Mouse (Mus musculus) kidney, adult 2 months (tissue): ENCODE data around the gene Usp34. TPM values are rescaled to one million over a fixed set of nuclear protein-coding genes. Genes with fewer than 3 reads are reported as not detected.
A peak's percentile ranks its signal among the peaks of the same experiment; 100 is the strongest.

Experiments used
- DNase-seq: peaks from one replicate; pipeline ENCODE4 v3.0.0; 2021
- H3K27ac ChIP-seq: fragments of 200-500 bp; 2 replicates; pipeline ENCODE4 v1.5.1; 2012; ENCODE audit warnings: low read depth, low read length, control low read depth, inconsistent platforms; ENCODE audit not compliant: insufficient read depth
- H3K27me3 ChIP-seq: fragments of 200-500 bp; replicated peaks from 2 replicates; pipeline ENCODE4 v1.6.1; 2012; ENCODE audit warnings: mild to moderate bottlenecking, moderate library complexity, low read length, inconsistent platforms; ENCODE audit not compliant: control insufficient read depth, insufficient read depth
- H3K36me3 ChIP-seq: fragments of 200-500 bp; 2 replicates; pipeline ENCODE4 v1.6.1; 2012; ENCODE audit warnings: mild to moderate bottlenecking, moderate library complexity, low read length, inconsistent platforms; ENCODE audit not compliant: control insufficient read depth, insufficient read depth
- H3K4me1 ChIP-seq: fragments of 200-500 bp; 2 replicates; pipeline ENCODE4 v1.6.1; 2011; ENCODE audit warnings: low read length; ENCODE audit not compliant: control insufficient read depth, insufficient read depth
- H3K4me3 ChIP-seq: fragments of 200-500 bp; 2 replicates; pipeline ENCODE4 v1.5.1; 2011; ENCODE audit warnings: mild to moderate bottlenecking, low read depth, low read length, control low read depth; ENCODE audit not compliant: insufficient read depth
- CTCF ChIP-seq: fragments of 200-500 bp; conservative IDR thresholded peaks from 2 replicates; pipeline ENCODE4 v1.5.1; 2011; ENCODE audit warnings: low read depth, mild to moderate bottlenecking, control low read depth, low read length, moderate library complexity, mixed read lengths; ENCODE audit not compliant: insufficient read depth, insufficient read length
- POLR2A ChIP-seq: fragments of 200-500 bp; IDR thresholded peaks from one replicate; pipeline ENCODE4 v1.6.1; 2011; ENCODE audit warnings: low read depth, low read length, control low read depth
- whole genome bisulfite sequencing: fragments of 180-500 bp; shearing (Covaris S2); methylation state at CpG from one replicate; pipeline ENCODE4 v1.1.7; 2018; 5-methylcytosine and 5-hydroxymethylcytosine counted together
- polyA plus RNA-seq: library from polyadenylated mRNA; depleted of rRNA; stranded (reverse); fragments of >200 nt; gene quantifications from 2 replicates; pipeline ENCODE4 v1.2.3, GENCODE M21; 2012; rRNA removed

The Usp34 gene
- 8.3 and 10.3 TPM in 2 replicates for polyA plus RNA-seq

GRCm38 (mm10) chr11:23306764-23307565, at the start of gene Usp34:
Usp34 (plus strand) TSS chr11:23306895.
- H3K27me3 ChIP-seq: no peaks in the 10 kb centered on the region
- H3K4me1 ChIP-seq: peaks cover 16% of the 10 kb centered on the region; the same call in 1 of the 2 replicates
- peak within 1 kb of the TSS; percentile 99 for H3K4me3 ChIP-seq
- WGBS: under 1% methylated on average over 50 of the region's 80 CpGs
- peak within 1 kb of the TSS; percentile 91 for H3K27ac ChIP-seq
- DNase-seq: peak; percentile 83
- no peaks in the 10 kb centered on the region for H3K36me3 ChIP-seq
- TF ChIP-seq POLR2A (no peak), CTCF (no peak)

- no peak overlapping the region for H3K4me3 ChIP-seq
- peaks cover 5% of the 10 kb centered on the region; the same call in 1 of the 2 replicates for H3K4me1 ChIP-seq
- no peaks in the 10 kb centered on the region for H3K27me3 ChIP-seq
- H3K27ac ChIP-seq: no peak overlapping the region
- H3K36me3 ChIP-seq: 0 out of 2 replicates have a peak, but pooled peaks cover 2% of the 10 kb centered on the region
- TF ChIP-seq POLR2A (no peak), CTCF (no peak)
- 84% methylated on average over 4 of the region's 4 CpGs for WGBS
- DNase-seq: no peak
These were observed 47.6 kb upstream of the Usp34 start for GRCm38 (mm10) chr11:23259073-23259472.

GRCm38 (mm10) chr11:23259481-23259880, 47.2 kb upstream of the Usp34 start:
- H3K4me1 ChIP-seq: peaks cover 5% of the 10 kb centered on the region; the same call in 1 of the 2 replicates
- DNase-seq: no peak
- no peak for TF ChIP-seq CTCF
- no peak for TF ChIP-seq POLR2A
- no peak overlapping the region for H3K27ac ChIP-seq
- no peaks in the 10 kb centered on the region for H3K27me3 ChIP-seq
- H3K36me3 ChIP-seq: peaks cover 2% of the 10 kb centered on the region; the same call in 1 of the 2 replicates
- no peak overlapping the region for H3K4me3 ChIP-seq
- 65% methylated on average over 1 of the region's 1 CpGs for WGBS

GRCm38 (mm10) chr11:23260186-23260585, 46.5 kb upstream of the Usp34 start:
- Histone ChIP-seq H3K27me3 (no peaks in the 10 kb centered on the region), H3K27ac (no peak overlapping the region), H3K36me3 (peaks cover 4% of the 10 kb centered on the region), H3K4me1 (peaks cover 5% of the 10 kb centered on the region; the same call in 1 of the 2 replicates), H3K4me3 (no peak overlapping the region)
- TF ChIP-seq CTCF (no peak), POLR2A (no peak)
- 71% methylated on average over 1 of the region's 1 CpGs for WGBS
- DNase-seq: no peak

DNA sequence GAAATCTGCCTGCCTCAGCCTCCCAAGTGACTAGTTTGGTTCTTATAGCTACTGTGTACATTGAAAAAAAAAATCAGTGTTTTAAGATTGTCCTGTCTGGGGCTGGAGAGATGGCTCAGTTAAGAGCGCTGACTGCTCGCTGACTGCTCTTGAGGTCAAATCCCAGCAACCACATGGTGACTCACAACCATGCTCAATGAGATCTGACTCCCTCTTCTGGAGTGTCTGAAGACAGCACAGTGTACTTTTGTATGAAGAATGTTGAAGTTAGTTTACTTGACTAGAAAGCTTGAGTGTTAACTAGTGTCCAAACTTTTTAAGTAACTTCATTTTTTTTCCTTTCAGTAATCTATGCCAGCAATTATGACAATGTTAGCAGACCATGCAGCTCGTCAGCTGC, 45.2 kb upstream of the Usp34 start:
- Histone ChIP-seq H3K36me3 (peaks cover 4% of the 10 kb centered on the region), H3K27ac (no peak overlapping the region), H3K4me1 (peaks cover 5% of the 10 kb centered on the region; the same call in 1 of the 2 replicates), H3K27me3 (no peaks in the 10 kb centered on the region), H3K4me3 (no peak overlapping the region)
- TF ChIP-seq POLR2A: no peak
- TF ChIP-seq CTCF: 0 out of 2 replicates have a peak, but pooled peaks have one; percentile 32
- WGBS: 61% methylated on average over 3 of the region's 3 CpGs
- peak; percentile 12 for DNase-seq

GRCm38 (mm10) chr11:23264949-23265348, 41.7 kb upstream of the Usp34 start:
- no peak for DNase-seq
- Histone ChIP-seq H3K36me3 (peaks cover 6% of the 10 kb centered on the region), H3K27ac (no peak overlapping the region), H3K27me3 (no peaks in the 10 kb centered on the region), H3K4me1 (no peaks in the 10 kb centered on the region), H3K4me3 (no peak overlapping the region)
- TF ChIP-seq POLR2A (no peak), CTCF (no peak)

GRCm38 (mm10) chr11:23271770-23272724, 34.6 kb upstream of the Usp34 start:
- H3K4me1 ChIP-seq: no peaks in the 10 kb centered on the region
- 67% methylated on average over 4 of the region's 4 CpGs for WGBS
- TF ChIP-seq CTCF (no peak), POLR2A (no peak)
- peak; percentile 73 for DNase-seq
- H3K27ac ChIP-seq: no peak overlapping the region
- H3K27me3 ChIP-seq: no peaks in the 10 kb centered on the region
- no peak overlapping the region for H3K4me3 ChIP-seq
- H3K36me3 ChIP-seq: peaks cover 15% of the 10 kb centered on the region
